Mouse (Mus musculus) heart, adult 2 months (tissue): ENCODE measurements around the gene BC004004. TPM values are rescaled to one million over a fixed set of nuclear protein-coding genes. Genes with fewer than 3 reads are reported as not detected.

ENCODE experiments used
- DNase-seq, 2 experiments: peaks; one replicate each; pipeline ENCODE4 v3.0.0; 2021
- H3K27ac ChIP-seq: fragments of 200-600 bp; 2 replicates; pipeline ENCODE4 v1.8.1; 2022
- H3K27me3 ChIP-seq: fragments of 200-500 bp; 2 replicates; pipeline ENCODE4 v1.6.1; 2012; ENCODE audit warnings: mild to moderate bottlenecking, low read length, inconsistent platforms, mixed read lengths; ENCODE audit not compliant: control insufficient read depth, insufficient read depth
- H3K36me3 ChIP-seq: fragments of 200-500 bp; 2 replicates; pipeline ENCODE4 v1.6.1; 2012; ENCODE audit warnings: low read length, inconsistent platforms; ENCODE audit not compliant: control insufficient read depth, insufficient read depth
- H3K4me1 ChIP-seq: fragments of 200-500 bp; 2 replicates; pipeline ENCODE4 v1.6.1; 2011; ENCODE audit warnings: low read length; ENCODE audit not compliant: control insufficient read depth, insufficient read depth
- H3K4me3 ChIP-seq: fragments of 200-600 bp; 2 replicates; pipeline ENCODE4 v1.8.1; 2022
- H3K79me2 ChIP-seq: fragments of 200-500 bp; replicated peaks from 2 replicates; pipeline ENCODE4 v1.6.1; 2012; ENCODE audit warnings: mild to moderate bottlenecking, inconsistent platforms, low read length, moderate library complexity, mixed read lengths; ENCODE audit not compliant: control insufficient read depth, insufficient read depth
- H3K9ac ChIP-seq: fragments of 200-500 bp; 2 replicates; pipeline ENCODE4 v1.6.1; 2012; ENCODE audit warnings: low read depth, mild to moderate bottlenecking, control low read depth, inconsistent platforms, low read length, mixed read lengths
- CTCF ChIP-seq: fragments of 200-600 bp; IDR thresholded peaks from 2 replicates; pipeline ENCODE4 v1.8.1; 2022; ENCODE audit warnings: antibody characterized with exemption, mild to moderate bottlenecking, moderate library complexity
- EP300 ChIP-seq: fragments of 200-500 bp; IDR thresholded peaks from 2 replicates; pipeline ENCODE4 v1.6.1; 2011; ENCODE audit warnings: low read depth, low read length, control low read depth; ENCODE audit not compliant: insufficient read depth
- POLR2A ChIP-seq: fragments of 200-500 bp; IDR thresholded peaks from 2 replicates; pipeline ENCODE4 v1.6.1; 2011; ENCODE audit warnings: mild to moderate bottlenecking, low read depth, low read length, control low read depth; ENCODE audit not compliant: insufficient read depth
- WGBS: fragments of 180-500 bp; shearing (Covaris S2); methylation state at CpG from one replicate; pipeline ENCODE4 v1.1.7; 2018; 5-methylcytosine and 5-hydroxymethylcytosine counted together
- intact Hi-C: fragments of 180-260 bp; cut with DNase I; formaldehyde crosslinking; loops from one replicate; pipeline ENCODE4 v1.15.1; 2025
- polyA plus RNA-seq: library from polyadenylated mRNA; depleted of rRNA; stranded (reverse); fragments of >200 nt; gene quantifications from 2 replicates; pipeline ENCODE4 v1.2.3, GENCODE M21; 2012
- total RNA-seq, 2 experiments: library from RNA; stranded (reverse); gene quantifications; 2 replicates each; pipeline ENCODE4 v1.2.3; 2021

The BC004004 gene
- total and polyA plus RNA-seq, 3 experiments: 184 to 318 (median 264) TPM

GRCm38 (mm10) chr17:29297321-29297720 lies 28.7 kb downstream of the BC004004 start:
- TF ChIP-seq EP300: no peak
- TF ChIP-seq POLR2A: no peak
- TF ChIP-seq CTCF: no peak
- Histone ChIP-seq H3K79me2 (no peaks in the 10 kb centered on the region), H3K36me3 (no peaks in the 10 kb centered on the region), H3K27ac (no peak overlapping the region), H3K4me3 (no peak overlapping the region), H3K4me1 (no peaks in the 10 kb centered on the region; the same call in 1 of the 2 replicates), H3K27me3 (no peaks in the 10 kb centered on the region), H3K9ac (no peak overlapping the region)
- intact Hi-C loops: no loop called here
- no peak for DNase-seq
- WGBS: 85% methylated on average over 10 of the region's 10 CpGs

- Histone ChIP-seq H3K9ac (no peak overlapping the region), H3K79me2 (no peaks in the 10 kb centered on the region), H3K27ac (no peak overlapping the region), H3K36me3 (no peaks in the 10 kb centered on the region), H3K4me1 (no peaks in the 10 kb centered on the region; the same call in 1 of the 2 replicates), H3K4me3 (no peak overlapping the region), H3K27me3 (no peaks in the 10 kb centered on the region)
- no peak for DNase-seq
- intact Hi-C loops: no loop called here
- WGBS: 87% methylated on average over 6 of the region's 6 CpGs
- TF ChIP-seq CTCF: peak; percentile 15; the same call in 1 of the 2 replicates
- TF ChIP-seq POLR2A: no peak
These were observed 29.2 kb downstream of the BC004004 start for GRCm38 (mm10) chr17:29297813-29298212.

- Histone ChIP-seq H3K4me3 (no peak overlapping the region), H3K36me3 (no peaks in the 10 kb centered on the region), H3K27me3 (no peaks in the 10 kb centered on the region), H3K79me2 (no peaks in the 10 kb centered on the region), H3K9ac (no peak overlapping the region), H3K27ac (no peak overlapping the region), H3K4me1 (peaks cover 5% of the 10 kb centered on the region)
- intact Hi-C loops: no loop called here
- 95% methylated on average over 4 of the region's 4 CpGs for WGBS
- TF ChIP-seq POLR2A (no peak), CTCF (no peak), EP300 (no peak)
- DNase-seq: no peak
These were observed 30.7 kb downstream of the BC004004 start for GRCm38 (mm10) chr17:29299282-29299681.

DNA sequence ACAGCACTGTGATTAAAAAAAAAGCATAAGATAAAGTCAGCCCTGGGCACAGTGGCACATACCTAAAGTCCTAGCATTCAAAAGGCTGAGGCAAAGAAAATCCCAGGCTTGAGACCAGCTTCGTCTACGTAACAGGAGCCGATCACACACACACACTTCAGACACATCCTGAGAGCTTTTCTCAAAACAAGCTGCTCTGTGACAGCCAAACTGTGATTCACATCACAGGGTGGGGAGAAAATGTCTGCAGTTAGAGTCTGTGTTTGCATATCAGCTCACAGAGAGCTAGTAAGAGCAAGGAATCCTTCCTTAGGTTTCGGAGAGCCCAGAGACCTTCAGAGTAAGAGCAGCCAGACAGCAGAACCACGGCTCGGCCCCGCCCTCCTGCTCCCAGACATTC lies 32.3 kb downstream of the BC004004 start:
- no peaks in the 10 kb centered on the region for H3K36me3 ChIP-seq
- intact Hi-C loops: no loop called here
- H3K4me1 ChIP-seq: peaks cover 13% of the 10 kb centered on the region
- H3K27ac ChIP-seq: no peak overlapping the region
- TF ChIP-seq POLR2A: no peak
- TF ChIP-seq CTCF: no peak
- TF ChIP-seq EP300: no peak
- no peak for DNase-seq
- no peaks in the 10 kb centered on the region for H3K27me3 ChIP-seq
- 72% methylated on average over 7 of the region's 7 CpGs for WGBS
- no peak overlapping the region for H3K4me3 ChIP-seq
- no peak overlapping the region for H3K9ac ChIP-seq
- H3K79me2 ChIP-seq: no peaks in the 10 kb centered on the region

- Histone ChIP-seq H3K4me1 (peaks cover 14% of the 10 kb centered on the region), H3K27me3 (no peaks in the 10 kb centered on the region), H3K4me3 (no peak overlapping the region), H3K79me2 (no peaks in the 10 kb centered on the region), H3K9ac (no peak overlapping the region), H3K27ac (no peak overlapping the region), H3K36me3 (no peaks in the 10 kb centered on the region)
- TF ChIP-seq CTCF (no peak), POLR2A (no peak), EP300 (no peak)
- WGBS: 90% methylated on average over 6 of the region's 6 CpGs
- intact Hi-C loops: no loop called here
- DNase-seq: no peak
These were observed 32.8 kb downstream of the BC004004 start for GRCm38 (mm10) chr17:29301421-29301820.

GRCm38 (mm10) chr17:29302149-29302548 lies 33.6 kb downstream of the BC004004 start:
- Histone ChIP-seq H3K36me3 (no peaks in the 10 kb centered on the region), H3K27me3 (no peaks in the 10 kb centered on the region), H3K4me3 (no peak overlapping the region), H3K79me2 (no peaks in the 10 kb centered on the region), H3K27ac (no peak overlapping the region; the same call in 1 of the 2 replicates), H3K9ac (no peak overlapping the region), H3K4me1 (peaks cover 14% of the 10 kb centered on the region)
- WGBS: 50% methylated on average over 5 of the region's 5 CpGs
- TF ChIP-seq EP300 (no peak), POLR2A (no peak), CTCF (no peak)
- intact Hi-C loops: no loop called here
- peak; percentile 42 to 55 for DNase-seq
